Mouse (Mus musculus) midbrain, embryonic 12.5 days (tissue): ENCODE measurements around the gene Mier3. TPM values are rescaled to one million over a fixed set of nuclear protein-coding genes. Genes with fewer than 3 reads are reported as not detected.

Source experiments
- ATAC-seq: fragments of 200-750 bp; cut with Nextera tagmentation; 2 replicates; pipeline ENCODE4 v1.8.0; 2017; ENCODE audit warnings: low read depth, moderate TSS enrichment, moderate library complexity; ENCODE audit not compliant: low FRiP score
- H3K27ac ChIP-seq: fragments of 300-500 bp; sonication (generic); replicated peaks from 2 replicates; pipeline ENCODE4 v1.5.1; 2016; ENCODE audit warnings: mild to moderate bottlenecking
- H3K27me3 ChIP-seq: fragments of 300-500 bp; sonication (generic); 2 replicates; pipeline ENCODE4 v1.6.1; 2016; ENCODE audit warnings: mild to moderate bottlenecking
- H3K36me3 ChIP-seq: fragments of 300-500 bp; sonication (generic); 2 replicates; pipeline ENCODE4 v1.6.1; 2016
- H3K4me1 ChIP-seq: fragments of 300-500 bp; sonication (generic); 2 replicates; pipeline ENCODE4 v1.6.1; 2016
- H3K4me2 ChIP-seq: fragments of 300-500 bp; sonication (generic); replicated peaks from 2 replicates; pipeline ENCODE4 v1.6.1; 2016; ENCODE audit warnings: mild to moderate bottlenecking, moderate library complexity
- H3K4me3 ChIP-seq: fragments of 300-500 bp; sonication (generic); 2 replicates; pipeline ENCODE4 v1.5.1; 2016; ENCODE audit warnings: mild to moderate bottlenecking
- H3K9ac ChIP-seq: fragments of 300-500 bp; sonication (generic); replicated peaks from 2 replicates; pipeline ENCODE4 v1.6.1; 2016; ENCODE audit warnings: mild to moderate bottlenecking, moderate library complexity
- H3K9me3 ChIP-seq: fragments of 300-500 bp; sonication (generic); 2 replicates; pipeline ENCODE4 v1.6.1; 2016; ENCODE audit warnings: mild to moderate bottlenecking
- WGBS: fragments of 180-500 bp; shearing (Covaris S2); methylation state at CpG from one replicate; pipeline ENCODE4 v1.1.7; 2016; 5-methylcytosine and 5-hydroxymethylcytosine counted together
- polyA plus RNA-seq: library from polyadenylated mRNA; unstranded; fragments of >200 nt; fragmentation: Nextera tagmentation; extraction: Ambion mirVana; gene quantifications from 2 replicates; pipeline ENCODE4 v1.2.1, GENCODE M21; 2016

Mier3 gene
- polyA plus RNA-seq, 1 experiment from 2014 or later, result 25.6 TPM

DNA sequence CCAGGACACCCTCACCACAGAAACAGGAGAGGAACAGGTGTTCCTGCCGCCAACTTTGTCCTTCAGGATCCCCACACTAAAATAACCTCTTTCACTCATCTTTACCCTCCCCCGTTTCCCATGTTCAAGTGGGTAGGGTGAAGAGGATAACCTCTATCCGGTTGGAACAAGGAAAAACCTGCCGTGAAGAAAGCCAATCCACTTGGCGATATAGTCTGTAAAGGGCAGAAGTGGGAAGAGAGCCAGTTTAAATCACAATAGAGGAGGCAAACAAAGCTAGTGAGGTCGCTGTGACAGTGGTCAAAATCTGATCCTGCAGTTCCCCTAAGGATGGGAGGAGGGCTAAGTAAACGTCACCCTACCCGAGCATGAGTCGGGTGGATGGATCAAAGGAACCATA lies 38.9 kb downstream of the Mier3 start:
- WGBS, result 71% methylated on average over 9 of the region's 9 CpGs
- Histone ChIP-seq H3K27me3 (no peaks in the 10 kb centered on the region), H3K4me3 (no peak overlapping the region), H3K9me3 (no peaks in the 10 kb centered on the region), H3K9ac (no peak overlapping the region), H3K4me1 (peaks cover 4% of the 10 kb centered on the region; the same call in 1 of the 2 replicates), H3K36me3 (peaks cover 21% of the 10 kb centered on the region), H3K4me2 (no peak overlapping the region), H3K27ac (no peak overlapping the region)
- ATAC-seq, result no peak

DNA sequence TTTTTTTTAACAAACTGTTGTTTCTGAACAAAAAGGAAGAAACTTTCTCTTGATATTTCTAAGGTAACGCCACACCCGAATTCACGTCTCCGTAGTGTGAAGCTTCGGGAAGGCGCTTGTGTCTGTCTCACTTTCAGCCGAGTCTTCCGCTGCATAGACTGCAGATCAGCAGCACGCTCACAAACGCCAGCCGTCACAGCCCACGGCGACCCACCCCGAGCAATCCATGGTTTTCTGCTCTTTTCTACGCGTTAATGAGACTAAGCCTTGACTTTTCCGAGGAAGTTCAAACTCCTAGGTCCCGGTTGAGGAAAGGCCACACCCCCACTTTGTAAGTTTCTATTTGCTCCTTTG lies 44.0 kb downstream of the Mier3 start:
- ATAC-seq, result no peak

DNA sequence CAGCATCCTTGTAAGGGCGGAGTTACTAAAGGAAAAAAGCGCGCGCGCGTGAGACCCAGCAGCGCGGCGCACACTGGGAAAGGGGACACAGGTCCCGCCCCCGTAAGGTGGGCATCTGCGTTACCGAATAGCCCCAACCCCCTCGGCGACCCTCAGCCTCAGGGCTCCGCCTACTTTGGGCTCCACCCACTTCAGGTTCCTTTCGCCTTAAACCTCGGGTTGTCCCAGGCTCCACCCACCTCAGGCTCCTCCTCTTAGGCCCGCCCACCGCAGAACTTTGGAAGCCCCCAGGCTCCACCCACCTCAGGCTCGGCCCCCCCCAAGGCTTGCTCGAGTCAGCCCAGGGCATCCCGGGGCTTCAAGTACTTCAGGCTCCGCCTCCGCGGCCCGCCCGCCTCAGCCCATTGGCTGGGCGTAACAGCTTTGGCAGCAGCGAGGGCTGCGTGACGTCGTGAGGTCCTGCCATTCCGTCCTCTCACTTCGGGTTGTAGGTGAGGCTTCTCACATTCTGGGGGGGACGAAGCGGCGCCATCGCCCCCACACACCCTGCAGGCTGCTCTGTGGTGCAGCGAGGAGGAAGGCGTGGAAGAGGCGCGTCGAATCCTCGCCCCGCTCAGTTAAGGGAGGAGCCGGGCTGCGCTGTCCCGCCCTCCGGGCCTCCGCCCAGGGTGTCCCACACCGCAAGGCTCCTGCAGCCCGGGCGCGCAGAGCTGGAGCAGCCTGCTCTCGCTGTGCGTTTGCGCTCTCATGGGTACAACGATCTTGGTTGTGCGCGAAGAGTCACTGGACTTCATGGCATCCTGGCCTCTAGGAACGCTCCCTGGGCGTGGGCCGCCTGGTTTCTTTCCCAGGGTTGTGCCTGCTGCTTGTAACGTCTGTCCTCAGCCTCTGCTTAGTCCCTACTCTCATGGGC lies 44.6 kb downstream of the Mier3 start:
- Histone ChIP-seq H3K36me3 (no peaks in the 10 kb centered on the region), H3K9ac (peak overlapping the region; percentile 70), H3K9me3 (peaks cover 6% of the 10 kb centered on the region; the same call in 1 of the 2 replicates), H3K27ac (peak overlapping the region; percentile 71), H3K27me3 (0 out of 2 replicates have a peak, but pooled peaks cover 3% of the 10 kb centered on the region), H3K4me2 (peak overlapping the region; percentile 74), H3K4me1 (peaks cover 8% of the 10 kb centered on the region), H3K4me3 (peak overlapping the region; percentile 67)
- peak; percentile 99 for ATAC-seq
- under 1% methylated on average over 64 of the region's 65 CpGs for WGBS

More for the DNA sequence above, 44.0 kb downstream of the Mier3 start:
- peak overlapping the region; percentile 67 for H3K4me3 ChIP-seq
- H3K27me3 ChIP-seq, result 0 out of 2 replicates have a peak, but pooled peaks cover 3% of the 10 kb centered on the region
- under 1% methylated on average over 18 of the region's 18 CpGs for WGBS
- H3K36me3 ChIP-seq, result 0 out of 2 replicates have a peak, but pooled peaks cover under 1% of the 10 kb centered on the region
- peak overlapping the region; percentile 74 for H3K4me2 ChIP-seq
- 0 out of 2 replicates have a peak overlapping the region, but pooled peaks have one; percentile 22 for H3K27ac ChIP-seq
- H3K4me1 ChIP-seq, result peaks cover 8% of the 10 kb centered on the region
- peak overlapping the region; percentile 41; the same call in 1 of the 2 replicates for H3K9ac ChIP-seq
- peaks cover 6% of the 10 kb centered on the region; the same call in 1 of the 2 replicates for H3K9me3 ChIP-seq

- no peaks in the 10 kb centered on the region for H3K36me3 ChIP-seq
- 0 out of 2 replicates have a peak, but pooled peaks cover 3% of the 10 kb centered on the region for H3K27me3 ChIP-seq
- ATAC-seq, result no peak
- H3K4me1 ChIP-seq, result peaks cover 8% of the 10 kb centered on the region
- no peak overlapping the region for H3K4me3 ChIP-seq
- no peak overlapping the region for H3K27ac ChIP-seq
- no peak overlapping the region for H3K9ac ChIP-seq
- H3K4me2 ChIP-seq, result no peak overlapping the region
- peaks cover 6% of the 10 kb centered on the region; the same call in 1 of the 2 replicates for H3K9me3 ChIP-seq
- WGBS, result 90% methylated on average over 5 of the region's 5 CpGs
Measured at GRCm38 (mm10) chr13:111726898-111727297, 46.1 kb downstream of the Mier3 start.

DNA sequence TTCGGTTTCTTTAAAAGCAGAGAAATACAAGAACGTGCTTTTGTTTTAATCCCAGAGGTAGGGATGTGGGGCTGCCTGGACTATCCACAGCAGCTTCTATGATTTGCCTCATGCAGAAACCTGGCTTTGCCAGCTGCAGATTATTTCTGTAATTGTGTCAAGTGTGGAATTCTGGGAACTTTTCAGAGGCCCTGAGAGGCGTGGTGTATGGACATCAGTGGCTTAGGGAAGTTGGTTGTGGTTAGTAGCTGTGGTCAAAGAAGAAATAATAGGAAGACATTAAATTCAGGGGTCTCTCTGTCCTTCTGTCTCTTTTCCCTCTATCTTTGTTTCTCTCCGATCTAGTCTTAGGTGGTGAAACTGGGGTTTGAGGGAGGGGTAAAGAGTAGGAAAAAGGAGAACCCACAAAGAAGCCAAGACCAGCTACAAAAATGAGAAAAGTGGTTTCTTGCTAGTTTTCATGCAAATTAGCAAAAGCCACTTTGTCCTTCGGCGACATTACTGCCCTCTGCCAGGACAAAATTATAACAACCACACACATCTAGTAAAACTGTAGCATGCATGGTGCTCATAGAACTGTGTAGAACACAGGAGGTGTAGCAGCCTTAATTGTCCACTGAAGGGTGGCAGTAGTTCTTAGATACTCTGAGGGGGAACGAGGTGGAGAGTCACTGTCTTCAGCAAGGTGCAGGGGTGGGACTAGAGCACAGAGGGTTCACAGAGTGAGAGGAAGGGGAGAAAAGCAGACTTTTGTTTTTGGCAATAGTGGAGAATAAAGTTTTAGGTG lies 60.6 kb downstream of the Mier3 start:
- WGBS, result 84% methylated on average over 7 of the region's 7 CpGs
- H3K4me2 ChIP-seq, result no peak overlapping the region
- no peaks in the 10 kb centered on the region for H3K4me1 ChIP-seq
- no peaks in the 10 kb centered on the region for H3K36me3 ChIP-seq
- H3K9me3 ChIP-seq, result no peaks in the 10 kb centered on the region
- no peak overlapping the region for H3K27ac ChIP-seq
- no peak overlapping the region for H3K4me3 ChIP-seq
- H3K9ac ChIP-seq, result no peak overlapping the region
- ATAC-seq, result no peak
- H3K27me3 ChIP-seq, result no peaks in the 10 kb centered on the region

DNA sequence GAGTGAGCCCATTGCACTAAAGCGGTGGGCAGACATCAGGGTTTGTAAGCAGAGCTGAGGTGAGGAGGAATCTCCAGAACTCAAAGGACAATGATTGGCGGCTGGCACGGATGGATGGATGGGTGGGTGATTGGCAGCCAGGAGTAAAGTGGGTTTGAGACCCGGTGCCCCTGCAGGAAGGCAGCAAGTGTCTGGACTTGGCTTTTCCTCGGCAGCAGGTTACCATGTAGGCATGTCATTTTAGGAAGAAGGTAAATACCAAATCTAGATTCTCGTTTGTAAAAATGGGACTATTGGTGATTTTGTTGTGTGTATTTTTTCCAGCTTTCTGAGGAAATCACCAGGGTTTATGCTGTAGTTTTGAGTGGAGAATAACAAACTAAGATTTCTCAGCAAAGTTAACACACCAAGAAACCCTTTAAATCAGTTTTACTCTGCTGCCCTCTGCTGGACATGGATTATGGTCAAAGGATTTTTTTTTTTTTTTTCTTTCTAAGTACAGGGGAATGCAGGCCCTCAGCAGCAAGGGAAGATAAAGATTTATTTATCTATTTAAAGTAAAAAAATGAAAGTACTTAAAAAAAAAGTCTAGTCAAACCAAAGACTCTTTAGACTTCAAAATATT lies 61.3 kb downstream of the Mier3 start:
- 61% methylated on average over 6 of the region's 6 CpGs for WGBS
- no peak overlapping the region for H3K4me2 ChIP-seq
- no peaks in the 10 kb centered on the region for H3K27me3 ChIP-seq
- ATAC-seq, result no peak
- H3K4me3 ChIP-seq, result no peak overlapping the region
- no peak overlapping the region for H3K9ac ChIP-seq
- H3K27ac ChIP-seq, result no peak overlapping the region
- no peaks in the 10 kb centered on the region for H3K9me3 ChIP-seq
- no peaks in the 10 kb centered on the region for H3K36me3 ChIP-seq
- no peaks in the 10 kb centered on the region for H3K4me1 ChIP-seq

- Histone ChIP-seq H3K36me3 (peaks cover 12% of the 10 kb centered on the region), H3K9me3 (no peaks in the 10 kb centered on the region), H3K4me2 (no peak overlapping the region), H3K4me3 (no peak overlapping the region), H3K4me1 (no peaks in the 10 kb centered on the region), H3K27me3 (no peaks in the 10 kb centered on the region), H3K9ac (no peak overlapping the region), H3K27ac (no peak overlapping the region)
- no peak for ATAC-seq
- WGBS, result 88% methylated on average over 6 of the region's 6 CpGs
Measured at GRCm38 (mm10) chr13:111744233-111745000, 63.6 kb downstream of the Mier3 start.

GRCm38 (mm10) chr13:111745216-111745615 lies 64.4 kb downstream of the Mier3 start:
- Histone ChIP-seq H3K9me3 (no peaks in the 10 kb centered on the region), H3K27me3 (no peaks in the 10 kb centered on the region), H3K4me3 (no peak overlapping the region), H3K36me3 (peaks cover 20% of the 10 kb centered on the region), H3K9ac (no peak overlapping the region), H3K4me1 (no peaks in the 10 kb centered on the region), H3K4me2 (no peak overlapping the region), H3K27ac (no peak overlapping the region)
- no peak for ATAC-seq
- 90% methylated on average over 7 of the region's 7 CpGs for WGBS

DNA sequence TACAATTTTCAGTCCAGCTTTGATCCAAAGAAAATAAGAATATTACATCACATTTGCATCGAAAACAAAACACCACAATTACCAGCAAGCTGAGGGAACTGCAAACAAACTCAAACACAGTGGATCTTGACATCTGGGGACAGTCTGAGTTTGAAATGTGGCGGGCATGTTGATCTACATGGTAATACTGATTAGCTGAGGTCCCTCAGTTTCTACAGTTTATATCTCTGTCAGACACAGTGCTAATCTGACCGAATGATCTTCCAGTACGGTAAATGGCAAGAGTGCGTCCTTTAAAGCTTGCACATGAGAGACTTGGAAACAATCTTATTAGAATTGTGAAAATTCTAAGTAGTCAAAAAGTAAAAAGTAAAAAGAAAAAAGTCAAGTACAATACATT lies 66.1 kb downstream of the Mier3 start:
- no peaks in the 10 kb centered on the region for H3K4me1 ChIP-seq
- no peaks in the 10 kb centered on the region for H3K27me3 ChIP-seq
- H3K4me2 ChIP-seq, result no peak overlapping the region
- H3K4me3 ChIP-seq, result no peak overlapping the region
- H3K9me3 ChIP-seq, result no peaks in the 10 kb centered on the region
- no peak for ATAC-seq
- peaks cover 30% of the 10 kb centered on the region for H3K36me3 ChIP-seq
- no peak overlapping the region for H3K27ac ChIP-seq
- H3K9ac ChIP-seq, result no peak overlapping the region
- 94% methylated on average over 5 of the region's 5 CpGs for WGBS

DNA sequence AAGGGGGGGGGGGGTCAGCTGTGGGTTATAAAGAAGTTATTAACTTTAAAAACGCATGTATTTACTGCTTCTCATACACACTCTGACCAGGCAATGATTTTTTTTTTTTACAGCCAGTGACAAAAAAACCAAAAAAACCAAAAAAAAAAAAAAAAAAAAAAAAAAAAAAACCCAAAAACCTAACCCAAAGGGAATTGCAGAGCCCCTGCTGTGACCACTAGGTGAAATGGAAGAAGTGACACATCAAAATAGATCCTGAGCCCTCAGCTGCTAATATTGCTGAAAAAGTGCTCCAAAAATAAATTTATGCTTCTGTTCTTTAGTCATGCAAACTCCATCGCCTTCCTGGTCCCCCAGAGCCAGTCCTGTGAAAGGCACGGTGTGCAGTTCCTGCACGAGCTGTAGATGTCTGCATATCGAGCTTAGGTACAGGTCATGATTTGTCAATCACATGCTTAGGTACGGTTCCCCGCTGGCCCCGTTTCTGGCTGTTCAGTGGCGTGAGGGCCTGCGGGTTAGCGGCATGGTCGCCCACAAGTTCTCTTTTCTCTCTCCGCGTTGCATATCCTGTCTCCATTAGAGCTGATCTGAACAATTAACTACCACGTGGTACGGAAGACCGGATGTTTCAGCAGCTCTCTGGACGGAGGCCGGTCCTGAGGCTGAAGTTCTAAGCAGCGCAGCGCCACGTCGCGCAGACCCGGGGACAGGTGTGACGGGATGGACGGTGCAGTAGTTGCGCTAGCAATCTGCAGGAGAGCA lies 67.7 kb downstream of the Mier3 start:
- Histone ChIP-seq H3K36me3 (peaks cover 44% of the 10 kb centered on the region), H3K27me3 (no peaks in the 10 kb centered on the region), H3K9ac (no peak overlapping the region), H3K27ac (no peak overlapping the region), H3K4me2 (no peak overlapping the region), H3K4me1 (no peaks in the 10 kb centered on the region), H3K9me3 (no peaks in the 10 kb centered on the region), H3K4me3 (no peak overlapping the region)
- no peak for ATAC-seq
- 94% methylated on average over 28 of the region's 28 CpGs for WGBS

GRCm38 (mm10) chr13:111753321-111753720 lies 72.5 kb downstream of the Mier3 start:
- Histone ChIP-seq H3K4me1 (no peaks in the 10 kb centered on the region), H3K27me3 (no peaks in the 10 kb centered on the region), H3K9ac (no peak overlapping the region), H3K9me3 (no peaks in the 10 kb centered on the region), H3K27ac (no peak overlapping the region), H3K36me3 (peaks cover 88% of the 10 kb centered on the region), H3K4me2 (no peak overlapping the region), H3K4me3 (no peak overlapping the region)
- no peak for ATAC-seq
- 96% methylated on average over 6 of the region's 6 CpGs for WGBS
